Mouse (Mus musculus): ENCODE data around the gene Atp8a2.
"Not testable (repeated sequence)": the region's sequence is repeated elsewhere in the genome, so short reads cannot be mapped to it uniquely, and the experiment has no call there.

Atp8a2 gene

DNA sequence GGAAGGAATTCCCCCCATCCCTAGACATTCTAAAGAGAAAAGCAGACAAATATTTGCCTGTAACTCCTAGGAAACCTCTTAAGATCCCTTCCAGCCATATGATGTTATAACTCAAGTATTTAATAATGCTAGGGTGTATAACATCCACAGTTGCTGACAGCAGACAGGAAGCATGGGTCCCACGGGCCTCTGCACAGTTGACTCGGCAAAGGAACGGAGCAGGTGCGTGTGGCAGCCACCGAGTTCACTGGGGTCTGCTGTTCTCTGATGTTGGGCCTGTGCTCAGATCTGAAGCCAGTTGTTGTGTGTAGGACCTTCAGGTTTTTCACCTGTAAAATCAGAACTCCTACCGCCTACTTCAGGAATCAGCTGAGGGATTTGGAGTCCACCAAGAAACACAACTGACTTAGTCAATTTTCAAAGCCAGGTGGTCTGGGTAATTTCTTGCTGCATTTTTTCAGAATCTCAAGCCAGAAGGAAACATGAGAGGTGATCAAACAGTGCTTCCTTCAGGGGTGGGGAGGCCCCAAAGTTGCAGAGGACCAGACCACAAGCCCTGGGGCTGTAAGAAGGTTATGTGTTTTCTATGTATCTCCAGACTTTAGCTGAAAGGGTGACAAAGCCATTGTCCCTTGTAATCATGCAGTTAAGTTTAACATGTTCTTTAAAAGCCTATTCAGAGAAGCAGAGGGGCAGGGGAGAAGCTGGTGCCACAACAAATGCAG, 338.3 kb downstream of the Atp8a2 start:
- in situ Hi-C loops (cut with MseI, MboI): no loop called here

DNA sequence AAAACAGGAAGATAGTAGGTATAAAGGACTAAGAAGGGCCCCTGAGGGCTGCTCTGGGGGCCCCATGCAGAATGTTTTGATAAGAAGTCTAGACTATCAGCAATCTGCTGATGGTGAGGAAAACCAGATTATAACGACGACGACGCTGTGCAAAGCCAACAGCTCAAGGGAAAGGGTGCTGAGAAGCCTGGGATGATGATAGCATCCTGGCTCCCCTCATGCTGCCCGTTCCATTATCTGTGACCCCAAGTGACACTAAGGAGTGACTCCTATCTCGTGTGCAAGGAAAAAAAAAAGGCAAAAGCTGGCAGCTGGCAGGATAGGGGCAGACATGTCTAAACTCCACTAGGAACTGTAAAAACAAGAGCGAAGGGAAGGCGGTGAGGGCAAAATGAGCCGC, 343.8 kb downstream of the Atp8a2 start:
- in situ Hi-C loops (cut with MseI, MboI): no loop called here

DNA sequence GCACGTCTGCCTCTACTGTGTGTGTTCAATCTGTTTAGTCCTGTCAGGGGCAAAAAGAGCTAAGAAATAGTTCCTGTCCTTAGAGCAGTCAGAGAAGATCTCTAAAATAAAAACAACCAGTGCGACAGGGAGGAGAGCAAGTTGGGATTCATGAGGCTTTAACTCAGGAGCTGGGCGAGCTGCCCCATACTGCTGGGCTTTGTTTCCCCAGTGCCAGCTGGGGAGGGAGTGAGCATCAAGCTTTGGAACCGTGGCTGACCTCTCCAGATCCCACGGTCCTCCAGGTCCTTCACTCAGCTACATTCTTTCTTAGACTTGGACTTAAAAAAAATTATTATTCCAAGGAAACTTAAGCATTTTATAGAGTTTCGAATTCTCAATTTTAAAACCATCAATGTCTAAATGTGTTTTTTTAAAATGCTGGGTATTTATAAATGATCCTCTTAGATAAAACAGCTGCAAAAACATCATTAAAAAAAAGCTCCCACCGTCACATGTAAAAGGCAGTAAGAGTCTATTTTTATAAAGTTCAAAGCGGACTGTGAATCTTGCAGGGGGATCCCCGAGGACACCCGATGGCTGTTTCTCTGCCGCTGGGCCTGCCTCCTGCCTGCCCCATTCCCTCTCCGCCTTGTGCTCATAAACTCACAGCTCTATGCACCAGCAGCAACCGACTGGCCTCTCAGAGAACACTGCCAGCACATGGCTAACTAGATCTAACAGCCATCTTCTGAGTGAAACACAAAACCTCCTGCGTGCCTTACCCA, 350.2 kb downstream of the Atp8a2 start:
- in situ Hi-C loops (cut with MseI, MboI): no loop called here

DNA sequence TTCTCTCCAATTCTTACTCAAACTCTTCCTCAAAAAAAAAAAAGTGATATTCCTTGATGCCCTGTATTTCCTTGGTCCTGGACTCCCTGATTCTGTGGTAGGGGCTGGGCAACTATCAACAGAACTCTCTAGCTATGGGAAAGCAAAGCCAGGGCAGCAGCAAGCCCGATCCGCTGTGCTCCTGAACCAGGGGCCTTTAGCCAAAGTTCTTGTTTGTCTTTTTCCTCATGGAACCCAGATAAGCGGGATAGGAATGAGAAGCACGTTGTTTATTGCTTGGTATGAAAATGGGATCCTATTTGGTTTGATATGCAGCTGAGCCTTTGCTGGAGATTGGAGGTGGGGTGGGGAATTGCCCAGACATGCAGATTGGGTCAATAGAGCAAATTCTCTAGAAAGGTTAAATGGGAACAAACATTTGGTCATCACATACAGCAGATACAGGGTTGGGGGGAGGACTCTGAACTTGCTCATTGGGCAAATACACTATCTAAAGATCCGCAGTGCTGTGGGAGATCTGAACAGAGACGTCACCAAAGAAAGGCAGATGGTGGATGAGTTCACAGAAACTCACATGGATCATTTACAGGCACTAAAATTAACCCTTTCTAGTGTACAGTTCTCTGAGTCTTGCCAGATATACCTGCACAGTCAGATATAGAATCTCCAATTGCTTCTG, 353.6 kb downstream of the Atp8a2 start:
- in situ Hi-C loops (cut with MseI, MboI): no loop called here

DNA sequence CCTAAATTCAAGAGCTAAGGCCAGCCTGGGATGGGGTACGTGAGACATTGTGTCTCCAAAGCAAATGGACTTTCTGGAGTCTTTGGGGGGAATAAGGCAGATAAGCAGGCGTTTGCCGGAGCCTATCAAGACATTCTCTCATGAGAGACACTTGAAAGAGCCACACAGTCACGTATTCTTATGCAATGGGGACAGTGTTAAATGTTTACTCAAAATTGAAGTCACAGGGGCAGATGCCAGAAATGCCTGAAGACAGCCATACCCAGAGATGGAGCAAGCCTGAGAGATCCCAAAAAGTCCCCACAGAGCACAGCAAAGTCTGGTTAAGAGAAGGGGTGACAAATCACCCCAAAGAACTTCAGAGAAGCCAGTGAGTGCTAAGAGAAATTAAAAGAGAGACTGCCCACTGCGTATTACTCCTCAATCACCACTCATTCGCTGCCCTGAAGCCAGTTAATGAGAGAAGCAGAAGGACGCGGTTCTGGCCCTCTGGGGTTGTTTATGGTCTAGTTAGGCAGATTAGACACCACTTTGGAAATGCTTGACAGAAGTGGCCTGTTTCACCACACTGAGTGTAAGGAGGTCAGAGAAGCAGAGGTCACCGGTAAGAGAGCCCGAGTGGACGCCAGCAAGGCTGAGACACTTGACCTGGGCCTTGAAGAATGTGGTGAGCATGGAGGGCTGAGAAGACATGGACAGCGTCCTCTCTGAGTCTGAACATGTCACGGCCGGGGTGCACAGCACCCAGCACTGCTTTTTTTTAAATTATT, 356.8 kb downstream of the Atp8a2 start:
- in situ Hi-C loops (cut with MseI, MboI): no loop called here

DNA sequence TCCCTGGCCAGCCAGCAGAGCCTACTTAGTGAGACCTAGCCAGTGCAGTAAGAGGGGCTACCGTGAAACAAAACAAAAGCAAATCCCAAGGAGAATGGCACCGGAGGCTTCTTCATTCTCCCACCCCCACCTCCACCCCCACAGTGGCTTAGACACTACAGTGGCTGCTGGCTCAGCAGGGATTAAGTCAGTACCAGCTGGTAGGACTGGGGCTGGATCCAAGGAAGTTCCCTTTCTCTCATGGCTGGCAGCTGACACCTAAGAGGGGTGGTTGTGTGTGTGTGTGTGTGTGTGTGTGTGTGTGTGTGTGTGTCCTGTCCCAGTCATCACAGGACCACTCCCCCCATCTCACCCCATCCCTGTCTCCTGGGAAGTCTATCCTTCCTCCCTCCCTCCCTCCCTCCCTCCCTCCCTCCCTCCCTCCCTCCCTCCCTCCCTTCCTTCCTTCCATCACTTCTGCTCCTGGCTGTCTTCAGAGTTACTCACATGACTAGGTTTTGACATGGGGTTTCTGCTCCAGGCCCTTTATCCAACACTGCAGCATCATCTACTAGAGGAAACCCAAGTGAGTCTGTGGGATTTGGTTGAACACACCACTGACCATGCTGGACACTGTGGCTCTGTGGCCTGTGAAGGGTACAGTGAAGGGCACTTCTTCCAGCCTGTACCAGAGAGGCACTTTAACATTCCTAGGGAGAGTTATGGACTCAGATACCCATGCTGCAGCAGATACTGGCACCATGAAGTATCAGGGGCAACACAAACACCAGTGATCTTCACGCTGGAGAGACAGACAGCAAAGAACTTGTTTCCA, 358.3 kb downstream of the Atp8a2 start:
- in situ Hi-C loops (cut with MseI, MboI): not testable (repeated sequence)

DNA sequence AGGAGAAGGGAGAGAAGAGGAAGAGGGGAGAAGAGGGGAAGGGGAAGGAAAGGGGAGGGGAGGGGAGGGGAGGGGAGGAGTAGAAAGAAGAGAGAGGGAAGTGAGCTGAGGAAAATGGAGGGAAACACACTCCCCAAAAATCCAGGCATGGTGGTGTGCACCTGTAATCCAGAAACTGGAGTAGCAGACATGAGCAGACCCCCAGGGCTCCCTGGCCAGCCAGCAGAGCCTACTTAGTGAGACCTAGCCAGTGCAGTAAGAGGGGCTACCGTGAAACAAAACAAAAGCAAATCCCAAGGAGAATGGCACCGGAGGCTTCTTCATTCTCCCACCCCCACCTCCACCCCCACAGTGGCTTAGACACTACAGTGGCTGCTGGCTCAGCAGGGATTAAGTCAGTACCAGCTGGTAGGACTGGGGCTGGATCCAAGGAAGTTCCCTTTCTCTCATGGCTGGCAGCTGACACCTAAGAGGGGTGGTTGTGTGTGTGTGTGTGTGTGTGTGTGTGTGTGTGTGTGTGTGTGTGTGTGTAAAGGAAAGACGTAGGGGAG, 359.2 kb downstream of the Atp8a2 start:
- in situ Hi-C loops (cut with MseI, MboI): not testable (repeated sequence)

DNA sequence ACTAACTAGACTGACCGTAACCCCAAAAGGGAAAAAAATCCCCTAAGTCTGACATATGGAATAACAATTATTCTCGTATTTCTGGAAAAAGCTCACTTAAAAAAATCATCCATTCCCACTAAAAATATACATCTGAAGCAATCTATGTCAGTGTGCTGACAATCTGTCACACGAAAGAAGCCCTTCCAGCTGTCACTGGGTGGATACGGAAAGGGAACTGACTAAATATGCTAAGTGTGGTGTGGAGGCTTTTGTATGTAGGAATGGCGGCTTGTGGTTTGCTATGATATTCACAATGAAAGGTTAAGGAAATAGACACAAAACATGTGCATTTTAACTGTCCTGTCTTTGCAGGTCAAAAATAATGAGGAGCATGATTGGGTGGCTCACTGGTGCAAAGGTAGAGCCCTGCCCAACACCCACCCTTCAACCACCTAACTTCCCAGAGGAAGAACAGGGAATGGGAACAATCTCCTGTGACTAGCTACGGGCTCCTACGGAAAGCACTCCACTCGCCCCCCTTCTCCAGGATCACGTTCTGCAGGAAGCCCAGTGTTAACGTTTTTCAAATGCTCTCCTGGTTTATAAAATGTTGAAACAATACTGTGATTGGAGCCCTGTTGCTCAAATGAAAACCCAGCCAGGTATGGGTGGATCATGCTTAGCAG, 360.0 kb downstream of the Atp8a2 start:
- in situ Hi-C loops (cut with MseI, MboI): no loop called here

DNA sequence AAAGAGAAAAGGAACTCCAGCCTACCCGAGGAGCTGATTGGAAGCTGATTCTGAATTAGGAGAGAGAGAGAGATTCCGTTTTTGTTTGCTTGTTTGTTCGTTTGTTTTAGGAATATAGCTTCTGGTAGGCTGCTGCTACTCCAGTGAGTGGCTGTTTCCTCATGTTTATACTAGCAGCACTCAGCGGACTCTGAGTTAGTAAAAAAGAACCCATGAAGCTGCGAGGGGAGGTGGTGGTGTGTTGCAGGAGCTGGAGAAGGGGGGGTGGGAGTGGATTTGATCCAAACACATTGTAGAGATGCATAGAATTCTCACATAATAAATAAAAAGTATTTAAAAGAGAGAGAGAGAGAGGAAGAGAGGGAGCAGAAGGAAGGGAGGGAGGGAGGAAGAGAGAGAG, 367.4 kb downstream of the Atp8a2 start:
- in situ Hi-C loops (cut with MseI, MboI): no loop called here

DNA sequence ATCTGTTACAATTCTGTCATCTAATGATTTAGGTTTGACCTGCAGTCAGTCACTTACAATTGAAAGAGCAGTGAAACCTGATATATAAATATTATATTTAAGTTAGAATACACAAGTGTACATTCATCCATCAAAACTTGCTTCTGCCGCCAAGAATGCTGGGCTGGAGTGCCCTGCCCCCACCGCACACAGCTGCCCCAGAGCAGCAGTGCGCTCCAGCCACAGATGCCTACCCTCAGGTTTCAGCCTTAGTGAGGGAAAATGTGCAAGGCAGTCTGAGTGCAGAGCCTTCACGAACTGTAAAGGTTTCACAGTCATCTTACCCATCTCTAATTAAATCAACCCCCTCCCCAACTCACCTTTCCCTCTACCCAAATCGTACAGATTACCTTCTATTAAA, 369.6 kb downstream of the Atp8a2 start:
- in situ Hi-C loops (cut with MseI, MboI): no loop called here

DNA sequence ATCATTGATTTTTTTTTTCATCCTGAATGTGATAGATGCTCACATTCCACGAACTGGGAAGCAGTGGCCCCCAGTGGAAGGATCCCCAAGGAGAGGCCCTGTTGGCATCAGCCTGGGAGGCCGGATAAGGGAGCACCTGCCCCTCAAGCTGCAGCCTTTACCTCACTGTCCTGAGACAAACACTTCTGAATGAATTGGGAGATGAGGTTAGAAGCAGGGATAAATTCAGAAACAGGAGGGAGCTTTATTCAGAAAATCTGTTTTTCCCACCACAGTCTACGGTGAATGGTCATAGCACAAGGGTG, 376.9 kb downstream of the Atp8a2 start:
- in situ Hi-C loops (cut with MseI, MboI): no loop called here

DNA sequence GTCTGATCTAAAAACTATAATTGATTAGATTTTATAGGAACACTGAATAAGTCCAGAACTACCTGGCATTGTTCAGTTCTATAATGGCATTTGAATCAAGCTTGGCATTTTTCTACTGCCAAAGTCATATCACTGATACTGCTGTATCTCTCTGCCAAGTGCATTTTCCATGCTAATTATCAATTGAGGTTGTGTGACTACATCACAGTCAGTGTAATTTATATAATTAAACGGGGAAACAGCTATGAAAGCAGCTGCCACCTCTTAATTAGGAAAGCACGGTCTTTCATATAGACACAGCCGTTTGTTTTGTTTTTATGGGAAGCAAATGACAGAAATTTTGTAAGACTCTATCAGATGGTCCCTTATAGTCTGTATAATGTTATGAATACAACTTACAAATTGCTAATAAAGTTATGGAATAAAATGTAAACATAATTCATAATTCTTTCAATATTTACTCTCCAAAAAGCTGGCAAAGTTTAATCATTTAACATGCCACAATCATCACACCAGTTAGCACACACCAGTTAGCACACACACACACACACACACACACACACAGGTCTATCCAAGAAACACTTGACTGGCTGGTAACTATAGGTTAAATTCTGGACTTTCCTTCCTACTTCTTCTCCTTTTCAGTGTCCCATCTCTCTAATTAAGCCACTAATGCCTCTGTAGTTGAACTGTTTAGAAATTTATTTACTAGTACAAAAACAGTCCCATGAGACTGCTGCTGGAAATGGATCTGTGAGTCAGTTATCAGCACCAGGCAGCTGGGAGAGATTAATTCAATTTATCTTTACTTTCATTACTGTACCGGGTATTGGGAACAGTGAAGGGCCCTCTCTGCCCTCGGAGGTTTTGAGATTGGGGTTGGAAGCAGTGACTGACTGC, 377.5 kb downstream of the Atp8a2 start:
- in situ Hi-C loops (cut with MseI, MboI): no loop called here

DNA sequence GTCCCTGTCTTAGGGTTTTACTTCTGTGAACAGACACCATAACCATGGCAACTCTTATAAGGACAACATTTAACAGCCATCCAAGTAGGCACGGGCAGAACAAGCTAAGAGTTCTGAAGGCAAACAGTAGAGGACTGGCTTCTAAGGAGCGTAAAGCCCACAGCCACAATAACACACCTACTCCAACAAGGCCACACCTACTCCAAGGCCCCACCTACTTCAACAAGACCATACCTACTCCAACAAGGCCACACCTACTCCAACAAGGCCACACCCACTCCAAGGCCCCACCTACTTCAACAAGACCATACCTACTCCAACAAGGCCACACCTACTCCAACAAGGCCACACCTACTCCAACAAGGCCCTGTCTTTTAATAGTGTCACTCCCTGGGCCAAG, 386.7 kb downstream of the Atp8a2 start:
- in situ Hi-C loops (cut with MseI, MboI): not testable (repeated sequence)

DNA sequence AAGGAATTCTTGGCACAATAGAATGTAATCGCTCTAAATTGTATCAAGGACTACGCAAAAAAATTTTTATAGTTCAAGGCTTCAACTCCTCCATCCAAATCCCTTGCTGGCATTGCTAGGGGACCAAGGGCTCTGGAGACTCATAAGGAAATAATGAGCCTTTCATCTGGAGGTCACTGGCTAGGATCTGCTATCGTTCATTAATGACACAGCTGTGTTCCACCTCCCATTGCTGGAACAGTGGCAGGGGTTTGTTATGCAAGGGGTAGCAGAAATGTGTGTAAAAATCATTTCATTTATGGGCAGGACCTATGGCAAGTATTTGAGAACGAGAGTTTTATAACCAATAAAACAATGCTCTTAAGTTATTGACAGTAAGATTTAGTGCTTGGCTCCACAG, 387.2 kb downstream of the Atp8a2 start:
- in situ Hi-C loops (cut with MseI, MboI): no loop called here

DNA sequence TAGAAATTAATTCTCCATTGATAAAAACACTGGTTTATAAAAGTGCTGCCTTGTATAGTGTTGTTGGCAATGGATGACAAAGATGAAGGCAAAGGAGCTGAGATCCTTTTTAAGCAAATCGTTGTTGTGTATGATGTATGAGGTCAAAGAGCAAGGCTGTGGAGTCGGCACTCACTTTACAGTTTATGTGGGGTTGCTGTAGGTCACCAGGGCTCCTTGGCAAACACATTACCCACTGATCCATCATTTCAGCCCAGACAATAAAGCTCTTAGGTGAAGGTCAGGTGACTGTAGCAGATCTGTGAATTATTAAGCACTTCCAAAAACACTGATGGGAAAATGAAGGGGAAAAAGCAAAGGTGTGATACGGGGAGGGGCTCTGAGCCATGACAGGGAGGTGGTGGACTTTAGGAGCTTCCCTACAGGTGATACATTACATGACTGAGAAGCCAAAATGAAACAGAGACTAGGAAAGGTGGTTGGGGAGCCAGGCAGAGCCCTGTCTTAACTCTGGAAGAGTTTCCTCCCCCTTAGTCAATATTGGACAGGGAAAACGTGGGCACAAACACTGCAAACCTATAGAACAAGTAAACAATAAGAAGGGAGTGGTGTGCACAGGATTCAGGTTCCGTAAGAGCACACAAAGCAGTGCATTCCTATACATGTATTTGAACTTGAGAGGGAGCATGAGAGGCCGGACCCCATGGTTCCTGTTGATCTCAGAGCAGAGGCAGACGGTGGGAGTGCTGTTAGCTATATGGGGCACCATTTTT, 389.3 kb downstream of the Atp8a2 start:
- in situ Hi-C loops (cut with MseI, MboI): no loop called here

DNA sequence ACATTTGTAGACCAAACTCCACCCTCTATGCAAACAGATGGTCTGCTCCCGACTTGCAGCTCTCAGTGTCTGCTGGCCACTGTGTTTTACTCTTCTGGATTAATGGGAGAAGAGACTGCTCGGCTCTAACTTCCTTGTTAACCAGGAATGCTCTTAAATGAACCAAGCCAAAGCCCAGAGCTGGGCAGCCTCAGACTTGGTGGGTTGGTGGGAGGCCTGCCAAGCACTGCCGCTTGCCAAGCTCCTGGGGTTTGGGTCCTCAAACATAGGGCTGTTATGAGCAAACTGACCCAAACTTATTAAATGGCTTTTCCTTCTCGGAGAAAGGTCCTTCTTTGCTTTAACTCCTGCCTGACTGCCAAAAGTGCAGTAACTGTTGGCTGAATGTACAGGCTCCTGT, 390.1 kb downstream of the Atp8a2 start:
- in situ Hi-C loops (cut with MseI, MboI): no loop called here

DNA sequence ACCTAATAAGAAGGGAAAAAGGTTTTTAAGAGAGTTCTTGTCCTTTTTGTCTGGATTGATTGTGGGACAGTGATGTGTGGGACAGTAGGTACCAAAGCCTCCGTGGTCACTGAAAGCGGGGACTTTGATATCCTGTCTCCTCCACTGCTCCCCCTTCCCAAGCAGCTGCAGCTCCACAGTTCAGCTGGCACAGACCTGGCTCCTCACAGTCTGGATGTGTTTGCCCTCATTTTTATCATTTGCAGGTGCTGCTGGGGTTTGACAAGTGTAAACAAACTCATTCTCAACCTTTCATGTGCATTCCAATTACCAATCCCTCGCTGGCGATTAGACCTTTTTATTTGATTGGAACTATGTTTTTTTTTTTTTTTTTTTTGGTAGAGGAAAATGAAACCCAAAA, 390.8 kb downstream of the Atp8a2 start:
- in situ Hi-C loops (cut with MseI, MboI): no loop called here

DNA sequence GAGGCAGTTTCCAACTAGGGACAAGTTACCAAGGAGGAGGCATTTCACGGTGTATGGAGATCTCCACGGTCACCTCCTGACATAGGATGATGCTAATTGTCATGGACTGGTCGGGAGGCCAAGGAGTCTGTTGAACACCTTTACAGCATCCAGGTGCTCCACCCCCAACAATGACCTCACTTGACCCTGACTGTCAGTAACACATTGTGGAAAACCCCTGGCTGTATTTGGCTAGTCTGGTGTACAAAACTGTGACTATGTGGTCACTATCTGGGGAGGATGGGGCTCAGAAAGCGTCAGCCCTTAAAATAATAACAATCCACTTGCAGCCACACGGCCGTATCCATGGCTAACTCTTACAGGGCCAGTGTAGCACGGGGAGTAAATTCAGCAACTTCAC, 391.3 kb downstream of the Atp8a2 start:
- in situ Hi-C loops (cut with MseI, MboI): no loop called here

Data from mouse trophoblast stem cell (cell line).